Mouse (Mus musculus) bone marrow, adult 2 months (tissue): ENCODE results near the gene Methig1. TPM values are rescaled to one million over a fixed set of nuclear protein-coding genes. Genes with fewer than 3 reads are reported as not detected.
"Not testable (repeated sequence)": the region's sequence is repeated elsewhere in the genome, so short reads cannot be mapped to it uniquely, and the experiment has no call there.

Source experiments
- H3K27ac ChIP-seq: fragments of 200-500 bp; 2 replicates; pipeline ENCODE4 v1.5.1; 2012; ENCODE audit warnings: low read depth, mild to moderate bottlenecking, control low read depth, inconsistent platforms, low read length; ENCODE audit not compliant: control insufficient read depth, poor library complexity, insufficient read depth
- H3K4me1 ChIP-seq: fragments of 200-500 bp; 2 replicates; pipeline ENCODE4 v1.6.1; 2011; ENCODE audit warnings: low read length; ENCODE audit not compliant: control insufficient read depth, insufficient read depth
- H3K4me3 ChIP-seq: fragments of 200-500 bp; replicated peaks from 2 replicates; pipeline ENCODE3; 2011; ENCODE audit warnings: mild to moderate bottlenecking, low read depth, low read length, control low read depth; ENCODE audit not compliant: control insufficient read depth
- CTCF ChIP-seq: fragments of 200-500 bp; IDR thresholded peaks from 2 replicates; pipeline ENCODE4 v1.5.1; 2011; ENCODE audit warnings: low read length, control low read depth; ENCODE audit not compliant: control insufficient read depth, insufficient read depth
- POLR2A ChIP-seq: fragments of 200-500 bp; IDR thresholded peaks from 2 replicates; pipeline ENCODE4 v1.6.1; 2011; ENCODE audit warnings: low read depth, mild to moderate bottlenecking, control low read depth, low read length, borderline replicate concordance; ENCODE audit not compliant: control insufficient read depth
- WGBS: fragments of 180-500 bp; shearing (Covaris S2); methylation state at CpG from one replicate; pipeline ENCODE4 v1.1.7; 2018; 5-methylcytosine and 5-hydroxymethylcytosine counted together
- polyA plus RNA-seq: library from polyadenylated mRNA; stranded (reverse); fragments of >200 nt; gene quantifications from 2 replicates; pipeline ENCODE4 v1.2.4, GENCODE M21; 2011; ENCODE audit warnings: low replicate concordance; ENCODE audit not compliant: missing spikeins, insufficient read depth, insufficient read length

The Methig1 gene
- polyA plus RNA-seq, 1 experiment: not detected

DNA sequence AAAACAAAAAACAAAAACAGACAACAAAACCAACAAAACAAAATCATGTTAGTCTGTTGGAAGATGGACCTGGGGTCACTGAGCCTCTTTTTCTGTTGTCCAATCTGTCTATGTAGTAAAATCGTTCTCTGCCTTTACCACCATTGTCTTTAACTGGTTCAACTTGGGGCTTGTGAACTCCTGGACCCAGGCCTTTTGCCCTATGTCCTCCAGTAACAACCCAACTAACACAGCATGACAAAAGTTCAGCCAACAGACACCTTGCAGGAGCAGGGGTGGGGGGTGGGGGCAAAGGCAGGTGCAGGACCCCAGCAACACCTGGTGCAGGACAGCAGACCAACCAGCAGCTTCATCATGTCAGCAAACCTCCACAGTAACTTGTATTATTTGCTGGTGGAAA, 33.1 kb upstream of the Methig1 start:
- TF ChIP-seq CTCF (no peak), POLR2A (no peak)
- Histone ChIP-seq H3K4me3 (no peak overlapping the region), H3K27ac (no peak overlapping the region), H3K4me1 (no peaks in the 10 kb centered on the region)
- 56% methylated on average over 1 of the region's 1 CpGs for WGBS

DNA sequence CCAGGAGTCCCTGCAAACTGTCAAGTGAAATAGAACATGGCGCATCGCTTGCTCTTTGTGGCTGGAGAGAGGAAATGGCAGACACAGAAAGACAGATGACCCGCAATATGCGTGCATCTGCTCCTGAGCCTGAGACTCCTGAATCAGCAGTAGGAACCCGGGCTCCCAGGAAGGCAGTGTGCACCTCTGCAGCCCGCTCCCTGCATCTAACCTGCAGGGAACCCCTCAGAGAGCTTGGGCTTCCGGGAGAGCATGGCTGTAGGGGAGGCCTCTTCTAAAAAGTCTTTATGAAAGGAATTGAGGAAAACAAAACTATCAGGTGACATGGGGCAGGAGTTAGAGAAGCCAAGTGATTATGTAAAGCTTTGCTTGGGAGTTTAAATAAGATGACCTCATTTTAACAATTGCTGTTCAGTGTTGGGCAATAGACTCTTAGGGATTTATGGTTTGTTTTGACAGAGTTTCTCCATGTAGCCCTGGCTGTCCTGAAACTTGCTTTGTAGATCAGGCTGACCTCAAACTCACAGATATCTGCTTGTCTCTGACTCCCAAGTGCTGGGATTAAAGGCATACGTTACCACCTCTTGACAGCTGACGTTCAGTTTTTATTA, 32.5 kb upstream of the Methig1 start:
- Histone ChIP-seq H3K4me1 (no peaks in the 10 kb centered on the region), H3K4me3 (no peak overlapping the region), H3K27ac (no peak overlapping the region)
- WGBS: 52% methylated on average over 9 of the region's 9 CpGs
- TF ChIP-seq CTCF (no peak), POLR2A (no peak)

DNA sequence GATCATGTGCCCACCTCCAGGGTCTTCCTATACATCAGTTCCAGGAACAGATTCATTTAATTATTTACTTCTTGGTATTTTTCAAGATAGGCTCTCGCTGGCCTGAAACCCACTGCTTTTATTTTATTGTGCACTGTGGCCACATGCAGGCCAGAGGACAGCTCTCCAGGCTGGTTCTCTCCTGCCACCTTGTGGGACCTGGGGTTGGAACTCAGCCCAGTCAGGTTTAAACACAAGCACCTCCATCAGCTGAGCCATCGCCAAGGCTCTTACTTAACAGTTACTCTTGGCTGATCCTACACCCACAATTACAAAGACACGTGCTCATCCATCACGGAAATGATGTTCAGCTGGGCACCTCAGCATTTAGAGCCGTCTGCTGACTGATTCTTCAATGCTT, 31.8 kb upstream of the Methig1 start:
- H3K4me1 ChIP-seq: no peaks in the 10 kb centered on the region
- H3K4me3 ChIP-seq: no peak overlapping the region
- TF ChIP-seq CTCF (peak; percentile 40; the same call in 1 of the 2 replicates), POLR2A (no peak)
- no peak overlapping the region for H3K27ac ChIP-seq
- WGBS: 49% methylated on average over 5 of the region's 5 CpGs

DNA sequence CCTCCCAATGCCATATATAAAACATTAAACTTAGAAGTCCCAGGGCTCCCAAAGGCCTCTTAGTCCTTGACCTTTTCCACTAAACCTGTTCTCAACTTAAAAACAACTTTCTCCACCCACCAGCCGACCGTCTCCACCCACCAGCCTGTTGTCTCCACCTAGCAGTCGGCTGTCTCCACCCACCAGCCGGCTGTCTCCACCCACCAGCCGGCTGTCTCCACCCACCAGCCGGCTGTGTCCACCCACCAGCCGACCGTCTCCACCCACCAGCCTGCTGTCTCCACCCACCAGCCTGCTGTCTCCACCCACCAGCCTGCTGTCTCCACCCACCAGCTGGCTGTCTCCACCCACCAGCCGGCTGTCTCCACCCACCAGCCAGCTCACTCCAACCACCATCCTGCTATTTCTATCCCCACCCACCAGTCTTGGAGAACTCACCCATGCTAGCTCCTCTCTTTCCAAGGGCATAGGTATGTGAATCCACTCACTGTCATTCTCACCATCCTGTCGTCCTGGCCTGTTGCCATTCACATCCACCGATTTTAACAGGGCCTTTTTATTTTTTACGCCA, 28.8 kb upstream of the Methig1 start:
- TF ChIP-seq CTCF (no peak), POLR2A (no peak)
- WGBS: 69% methylated on average over 12 of the region's 12 CpGs
- Histone ChIP-seq H3K4me3 (no peak overlapping the region), H3K27ac (no peak overlapping the region; the same call in 1 of the 2 replicates), H3K4me1 (no peaks in the 10 kb centered on the region)

DNA sequence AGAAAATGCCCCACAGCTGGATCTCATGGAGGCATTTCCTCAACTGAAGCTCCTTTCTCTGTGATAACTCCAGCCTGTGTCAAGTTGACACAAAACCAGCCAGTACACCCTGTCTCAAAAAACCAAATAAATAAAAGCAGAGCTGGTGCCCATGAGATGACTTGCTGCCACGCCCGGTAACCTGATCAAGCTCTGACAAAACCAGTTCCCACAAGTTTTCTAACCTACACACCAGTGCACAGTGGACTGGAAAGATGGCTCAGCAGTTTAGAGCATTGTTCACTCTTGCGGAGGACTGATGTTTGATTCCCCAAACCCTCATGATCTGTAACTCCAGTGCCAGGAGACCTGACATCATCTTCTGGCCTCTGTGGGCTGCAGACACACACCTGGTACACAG, 27.7 kb upstream of the Methig1 start:
- no peak overlapping the region for H3K27ac ChIP-seq
- 85% methylated on average over 3 of the region's 3 CpGs for WGBS
- H3K4me1 ChIP-seq: no peaks in the 10 kb centered on the region
- no peak for TF ChIP-seq CTCF
- no peak for TF ChIP-seq POLR2A
- H3K4me3 ChIP-seq: no peak overlapping the region

DNA sequence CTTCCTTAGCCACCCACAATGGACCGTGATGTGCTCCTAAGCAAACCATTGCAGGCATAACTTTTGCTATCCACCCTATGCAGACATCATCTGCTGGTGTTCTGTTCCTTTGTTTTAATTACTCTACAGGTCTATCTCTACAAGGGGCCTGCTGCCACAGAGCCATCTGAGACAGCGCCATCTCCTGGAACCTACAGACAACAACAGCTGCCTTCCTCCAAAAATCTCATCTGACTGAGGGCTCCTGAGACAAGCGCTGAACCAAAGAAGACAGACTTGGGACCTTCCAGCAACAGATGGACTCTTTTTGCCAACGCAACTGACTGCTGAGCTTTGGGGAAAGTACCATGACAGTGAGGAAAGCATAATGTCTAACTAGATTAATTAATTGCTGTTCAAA, 24.9 kb upstream of the Methig1 start:
- not testable (repeated sequence) for H3K27ac ChIP-seq, H3K4me1 ChIP-seq, H3K4me3 ChIP-seq
- WGBS: 85% methylated on average over 4 of the region's 4 CpGs
- TF ChIP-seq CTCF: 0 out of 2 replicates have a peak, but pooled peaks have one; percentile 12

DNA sequence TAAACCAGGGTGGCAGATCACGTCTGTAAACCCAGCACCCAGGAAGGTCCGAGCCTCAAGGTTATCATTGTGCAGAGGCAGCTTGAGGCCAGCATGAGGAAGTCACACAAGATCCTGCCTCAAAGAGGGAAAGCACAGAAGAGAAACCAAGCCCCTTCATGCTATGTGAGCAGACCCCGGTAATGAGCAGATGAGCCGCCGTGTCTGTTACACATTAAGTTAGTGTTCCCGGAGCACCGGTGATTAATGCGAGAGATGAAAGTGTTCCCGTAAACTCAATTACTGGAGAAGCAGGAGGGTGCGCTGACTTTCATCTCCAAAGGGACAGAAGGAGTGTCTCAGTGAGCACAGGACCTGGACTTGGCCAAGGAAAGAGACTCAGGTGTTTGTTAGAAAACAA, 23.6 kb upstream of the Methig1 start:
- not testable (repeated sequence) for H3K4me1 ChIP-seq, H3K4me3 ChIP-seq, H3K27ac ChIP-seq
- WGBS: 88% methylated on average over 10 of the region's 10 CpGs

DNA sequence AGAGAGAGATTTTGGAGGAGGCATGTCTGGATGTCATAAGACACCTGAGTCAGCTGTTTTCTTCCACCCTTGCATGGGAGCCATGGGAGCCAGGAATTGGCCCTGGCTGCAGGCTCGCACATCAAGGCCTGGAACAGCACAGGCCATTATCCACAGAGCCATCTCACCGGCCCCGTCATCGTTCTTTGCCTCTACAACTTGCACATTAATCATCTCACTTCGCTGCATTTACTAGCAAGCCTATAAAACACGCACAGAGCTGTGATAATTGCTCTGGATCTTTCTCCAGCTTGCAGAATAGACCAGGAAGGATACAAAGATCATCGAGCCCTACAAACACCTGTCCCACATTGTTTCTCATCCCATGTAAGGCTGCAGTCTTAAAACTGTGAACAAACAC, 22.2 kb upstream of the Methig1 start:
- Histone ChIP-seq H3K27ac (no peak overlapping the region), H3K4me3 (no peak overlapping the region), H3K4me1 (no peaks in the 10 kb centered on the region)
- 86% methylated on average over 7 of the region's 7 CpGs for WGBS
- TF ChIP-seq CTCF (no peak), POLR2A (no peak)

DNA sequence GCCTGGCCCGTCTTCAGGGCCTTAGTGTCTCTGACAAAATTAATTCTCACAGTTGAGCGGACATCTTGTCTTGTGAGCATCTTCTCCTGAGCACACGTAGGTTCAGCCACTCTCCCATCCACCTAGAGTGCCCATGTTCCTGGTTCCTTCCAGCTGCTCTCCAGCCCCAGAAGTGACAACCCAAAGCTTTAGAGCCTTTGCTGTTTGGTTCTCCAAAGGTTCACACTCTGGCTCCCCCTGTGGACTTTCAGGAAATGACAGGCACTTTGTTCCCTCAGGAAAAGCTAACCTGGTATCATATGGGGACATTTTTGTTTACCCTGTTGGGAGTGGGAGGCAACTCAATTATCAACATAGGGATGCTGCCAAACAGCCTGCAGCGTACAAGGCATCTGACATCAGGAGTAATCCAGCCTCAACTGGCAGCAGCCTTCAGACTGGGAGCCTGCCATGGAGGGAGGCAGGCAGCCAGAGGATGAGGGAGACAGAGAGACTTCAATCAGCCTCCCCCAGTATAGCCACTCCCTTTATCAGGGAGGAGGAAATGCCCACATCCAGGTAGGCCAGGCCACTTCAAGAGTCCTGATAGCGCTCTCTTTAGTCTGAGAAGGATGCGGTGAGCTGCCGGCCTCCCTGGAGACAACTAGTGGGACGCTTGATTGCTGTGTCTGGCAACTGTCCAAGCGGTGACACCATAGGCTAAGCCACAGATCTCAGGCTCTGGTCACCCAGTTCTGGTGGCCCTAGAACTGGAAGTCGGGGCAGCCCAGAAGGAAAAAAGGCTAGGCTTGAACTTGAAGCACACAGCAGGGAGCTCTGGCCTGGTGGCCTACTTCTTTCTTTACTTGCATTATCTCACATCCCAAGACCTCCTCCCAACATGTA, 20.6 kb upstream of the Methig1 start:
- WGBS: 73% methylated on average over 3 of the region's 10 CpGs
- not testable (repeated sequence) for H3K27ac ChIP-seq, H3K4me1 ChIP-seq, H3K4me3 ChIP-seq
